Mouse (Mus musculus) forebrain, postnatal 0 days (tissue): ENCODE results near the gene Sys1. TPM values are rescaled to one million over a fixed set of nuclear protein-coding genes. Genes with fewer than 3 reads are reported as not detected.

Experiments
- ATAC-seq: fragments of 200-750 bp; cut with Nextera tagmentation; 2 replicates; pipeline ENCODE4 v1.8.0; 2017; ENCODE audit warnings: mild to moderate bottlenecking, moderate library complexity
- DNase-seq: peaks from one replicate; pipeline ENCODE4 v3.0.0-alpha.2; 2015
- H3K27ac ChIP-seq: fragments of 300-500 bp; sonication (generic); 2 replicates; pipeline ENCODE4 v1.5.1; 2014; ENCODE audit warnings: low read depth, mild to moderate bottlenecking, antibody characterized with exemption, low read length, moderate library complexity, mixed read lengths
- H3K27me3 ChIP-seq: fragments of 300-500 bp; sonication (generic); 2 replicates; pipeline ENCODE4 v1.6.1; 2014; ENCODE audit warnings: mild to moderate bottlenecking, low read length, mixed read lengths; ENCODE audit not compliant: insufficient read depth
- H3K36me3 ChIP-seq: fragments of 300-500 bp; sonication (generic); 2 replicates; pipeline ENCODE4 v1.6.1; 2014; ENCODE audit warnings: mild to moderate bottlenecking, moderate library complexity; ENCODE audit not compliant: insufficient read depth
- H3K4me1 ChIP-seq: fragments of 300-500 bp; sonication (generic); 2 replicates; pipeline ENCODE4 v1.6.1; 2014; ENCODE audit warnings: antibody characterized with exemption; ENCODE audit not compliant: insufficient read depth
- H3K4me2 ChIP-seq: fragments of 300-500 bp; sonication (generic); 2 replicates; pipeline ENCODE4 v1.6.1; 2014; ENCODE audit warnings: low read depth, mild to moderate bottlenecking, moderate library complexity
- H3K4me3 ChIP-seq: fragments of 300-500 bp; sonication (generic); 2 replicates; pipeline ENCODE4 v1.5.1; 2014; ENCODE audit warnings: low read depth, low read length, mixed read lengths
- H3K9ac ChIP-seq: fragments of 300-500 bp; sonication (generic); 2 replicates; pipeline ENCODE4 v1.6.1; 2014; ENCODE audit warnings: mild to moderate bottlenecking
- H3K9me3 ChIP-seq: fragments of 300-500 bp; sonication (generic); 2 replicates; pipeline ENCODE4 v1.6.1; 2016; ENCODE audit warnings: low read length
- CTCF ChIP-seq: sonication (generic); IDR thresholded peaks from 2 replicates; pipeline ENCODE4 v1.5.1; 2016; ENCODE audit warnings: antibody characterized with exemption, control low read depth, low read depth
- WGBS: fragments of 180-500 bp; shearing (Covaris S2); extraction: QIAGEN DNeasy Blood & Tissue Kit; methylation state at CpG from one replicate; pipeline ENCODE4 v1.1.7; 2014; 5-methylcytosine and 5-hydroxymethylcytosine counted together
- polyA plus RNA-seq: library from polyadenylated mRNA; unstranded; fragments of >200 nt; fragmentation: Nextera tagmentation; extraction: Ambion mirVana; gene quantifications from 2 replicates; pipeline ENCODE4 v1.2.1, GENCODE M21; 2015
- total RNA-seq: library from RNA; depleted of rRNA; stranded (reverse); fragments of >200 nt; gene quantifications from 2 replicates; pipeline ENCODE4 v1.2.3, GENCODE M21; 2014

The Sys1 gene
- total and polyA plus RNA-seq, 2 experiments from 2014 or later: 105 to 167 TPM

- no peak overlapping the region for H3K27ac ChIP-seq
Observed at GRCm38 (mm10) chr2:164426952-164427351, 29.8 kb upstream of the Sys1 start.

GRCm38 (mm10) chr2:164428451-164428850 is 28.3 kb upstream of the Sys1 start:
- no peak overlapping the region for H3K4me3 ChIP-seq
- H3K9me3 ChIP-seq: no peaks in the 10 kb centered on the region
- 44% methylated on average over 5 of the region's 5 CpGs for WGBS
- H3K4me2 ChIP-seq: no peak overlapping the region
- H3K36me3 ChIP-seq: no peaks in the 10 kb centered on the region
- no peaks in the 10 kb centered on the region for H3K4me1 ChIP-seq
- no peak overlapping the region for H3K9ac ChIP-seq
- DNase-seq (no peak), ATAC-seq (no peak)
- H3K27ac ChIP-seq: no peak overlapping the region
- no peaks in the 10 kb centered on the region for H3K27me3 ChIP-seq
- TF ChIP-seq CTCF: no peak

More at GRCm38 (mm10) chr2:164426952-164427351, 29.8 kb upstream of the Sys1 start:
- H3K4me1 ChIP-seq: no peaks in the 10 kb centered on the region
- no peaks in the 10 kb centered on the region for H3K36me3 ChIP-seq
- no peak overlapping the region for H3K4me2 ChIP-seq
- H3K9ac ChIP-seq: no peak overlapping the region
- TF ChIP-seq CTCF: no peak
- no peaks in the 10 kb centered on the region for H3K9me3 ChIP-seq
- no peaks in the 10 kb centered on the region for H3K27me3 ChIP-seq
- no peak for ATAC-seq
- DNase-seq: no peak
- WGBS: 84% methylated on average over 5 of the region's 5 CpGs
- no peak overlapping the region for H3K4me3 ChIP-seq

- no peak overlapping the region for H3K9ac ChIP-seq
- WGBS: 47% methylated on average over 15 of the region's 15 CpGs
- no peaks in the 10 kb centered on the region for H3K27me3 ChIP-seq
- H3K4me1 ChIP-seq: no peaks in the 10 kb centered on the region
- H3K9me3 ChIP-seq: no peaks in the 10 kb centered on the region
- no peak overlapping the region for H3K4me3 ChIP-seq
- no peak for ATAC-seq
- no peak overlapping the region for H3K27ac ChIP-seq
- no peaks in the 10 kb centered on the region for H3K36me3 ChIP-seq
- DNase-seq: no peak
- H3K4me2 ChIP-seq: no peak overlapping the region
- no peak for TF ChIP-seq CTCF
Observed at GRCm38 (mm10) chr2:164429881-164430615, 26.7 kb upstream of the Sys1 start.

GRCm38 (mm10) chr2:164430697-164431096 is 26.1 kb upstream of the Sys1 start:
- no peak for DNase-seq
- WGBS: 27% methylated on average over 7 of the region's 7 CpGs
- Histone ChIP-seq H3K4me2 (no peak overlapping the region), H3K4me1 (no peaks in the 10 kb centered on the region), H3K36me3 (no peaks in the 10 kb centered on the region), H3K27ac (no peak overlapping the region), H3K4me3 (no peak overlapping the region), H3K9ac (no peak overlapping the region), H3K9me3 (no peaks in the 10 kb centered on the region), H3K27me3 (no peaks in the 10 kb centered on the region)
- no peak for ATAC-seq
- TF ChIP-seq CTCF: no peak

GRCm38 (mm10) chr2:164431676-164432465 is 24.9 kb upstream of the Sys1 start:
- DNase-seq (no peak), ATAC-seq (no peak)
- Histone ChIP-seq H3K9ac (no peak overlapping the region), H3K27me3 (no peaks in the 10 kb centered on the region), H3K4me3 (no peak overlapping the region), H3K9me3 (no peaks in the 10 kb centered on the region), H3K36me3 (no peaks in the 10 kb centered on the region), H3K4me1 (no peaks in the 10 kb centered on the region), H3K4me2 (no peak overlapping the region), H3K27ac (no peak overlapping the region)
- 70% methylated on average over 9 of the region's 9 CpGs for WGBS
- TF ChIP-seq CTCF: no peak

- WGBS: 40% methylated on average over 22 of the region's 22 CpGs
- Histone ChIP-seq H3K36me3 (no peaks in the 10 kb centered on the region), H3K4me2 (no peak overlapping the region), H3K27me3 (no peaks in the 10 kb centered on the region), H3K4me3 (no peak overlapping the region), H3K27ac (no peak overlapping the region), H3K9me3 (no peaks in the 10 kb centered on the region), H3K9ac (no peak overlapping the region), H3K4me1 (no peaks in the 10 kb centered on the region)
- TF ChIP-seq CTCF: no peak
- no peak for ATAC-seq
- no peak for DNase-seq
Observed at GRCm38 (mm10) chr2:164432541-164433191, 24.1 kb upstream of the Sys1 start.
